Mouse (Mus musculus) CH12.LX (cell line): ENCODE results near the gene Cdk2ap2. TPM values are rescaled to one million over a fixed set of nuclear protein-coding genes. Genes with fewer than 3 reads are reported as not detected.

Experiments used
- DNase-seq: peaks from one replicate; pipeline ENCODE4 v3.0.0-alpha.2; 2013; ENCODE audit errors: extremely low read depth
- H3K27ac ChIP-seq: 2 replicates; pipeline ENCODE4 v1.5.1; 2012; ENCODE audit warnings: low read depth, mild to moderate bottlenecking, control low read depth, moderate library complexity; ENCODE audit not compliant: insufficient read depth
- H3K27me3 ChIP-seq: replicated peaks from 2 replicates; pipeline ENCODE3; 2012; ENCODE audit warnings: inconsistent platforms
- H3K36me3 ChIP-seq, 2 experiments: replicated peaks in 1 of 2; 2 replicates each; pipeline versions ENCODE3 to v1.6.1; 2012; ENCODE audit warnings: inconsistent platforms in 1 of 2, low read length in 1 of 2, mild to moderate bottlenecking in 1 of 2, mixed read lengths in 1 of 2, moderate library complexity in 1 of 2; ENCODE audit not compliant: control insufficient read depth in 1 of 2, insufficient read depth in 1 of 2
- H3K4me1 ChIP-seq, 2 experiments: 2 replicates each; pipeline ENCODE4 v1.6.1; 2012; ENCODE audit warnings: inconsistent platforms in 1 of 2, moderate library complexity in 1 of 2; ENCODE audit not compliant: insufficient read depth in 2 of 2, control insufficient read depth in 1 of 2
- H3K4me2 ChIP-seq: 2 replicates; pipeline ENCODE4 v1.6.1; 2012; ENCODE audit warnings: low read depth, mild to moderate bottlenecking, control low read depth; ENCODE audit not compliant: poor library complexity, insufficient read depth, severe bottlenecking
- H3K4me3 ChIP-seq, 3 experiments: fragments of 150-350 bp in 1 of 3; sonication (generic) in 1 of 3; replicated peaks in 1 of 3; 2 replicates each; pipeline versions ENCODE3 to v1.5.1; 2011 to 2012; ENCODE audit warnings: low read depth in 2 of 3, low read length in 2 of 3, mild to moderate bottlenecking in 2 of 3, moderate library complexity in 2 of 3, control low read depth in 1 of 3, improper control_type of control experiment in 1 of 3, inconsistent platforms in 1 of 3, mixed read lengths in 1 of 3; ENCODE audit not compliant: poor library complexity in 1 of 3
- H3K79me2 ChIP-seq: replicated peaks from 2 replicates; pipeline ENCODE4 v1.6.1; 2012; ENCODE audit warnings: mild to moderate bottlenecking, moderate library complexity; ENCODE audit not compliant: control insufficient read depth, poor library complexity, insufficient read depth, severe bottlenecking; ENCODE audit errors: extremely low read depth
- H3K9ac ChIP-seq: 2 replicates; pipeline ENCODE4 v1.6.1; 2012; ENCODE audit warnings: low read depth, mild to moderate bottlenecking, control low read depth, moderate library complexity; ENCODE audit not compliant: insufficient read depth
- H3K9me3 ChIP-seq: replicated peaks from 2 replicates; pipeline ENCODE3; 2012; ENCODE audit warnings: low read length, inconsistent platforms, mixed read lengths
- E2F4 ChIP-seq: IDR thresholded peaks from 2 replicates; pipeline ENCODE4 v1.6.1; 2011; ENCODE audit warnings: low read depth, low read length, improper control_type of control experiment; ENCODE audit not compliant: insufficient replicate concordance
- ELF1 ChIP-seq: IDR thresholded peaks from 2 replicates; pipeline ENCODE4 v1.6.1; 2014; ENCODE audit warnings: low read depth, mild to moderate bottlenecking, inconsistent platforms, low read length, improper control_type of control experiment
- GABPA ChIP-seq: IDR thresholded peaks from 2 replicates; pipeline ENCODE4 v1.6.1; 2012; ENCODE audit warnings: low read depth, low read length, improper control_type of control experiment, inconsistent platforms; ENCODE audit not compliant: insufficient replicate concordance
- HCFC1 ChIP-seq: IDR thresholded peaks from 2 replicates; pipeline ENCODE4 v1.6.1; 2012; ENCODE audit warnings: low read depth, mild to moderate bottlenecking, inconsistent platforms, low read length, improper control_type of control experiment
- KAT2A ChIP-seq: IDR thresholded peaks from 2 replicates; pipeline ENCODE4 v1.6.1; 2012; ENCODE audit warnings: low read length, improper control_type of control experiment, inconsistent platforms; ENCODE audit not compliant: insufficient replicate concordance
- MAX ChIP-seq: IDR thresholded peaks from 2 replicates; pipeline ENCODE4 v1.6.1; 2011; ENCODE audit warnings: low read length, improper control_type of control experiment
- MAZ ChIP-seq: IDR thresholded peaks from 2 replicates; pipeline ENCODE4 v1.6.1; 2012; ENCODE audit warnings: low read depth, mild to moderate bottlenecking, inconsistent platforms, low read length, improper control_type of control experiment, moderate library complexity
- MYC ChIP-seq: IDR thresholded peaks from 2 replicates; pipeline ENCODE4 v1.6.1; 2011; ENCODE audit warnings: low read depth, mild to moderate bottlenecking, improper control_type of control experiment, low read length
- NELFE ChIP-seq: IDR thresholded peaks from 2 replicates; pipeline ENCODE4 v1.6.1; 2011; ENCODE audit warnings: low read depth, low read length, improper control_type of control experiment
- NRF1 ChIP-seq: IDR thresholded peaks from 2 replicates; pipeline ENCODE4 v1.6.1; 2014; ENCODE audit warnings: low read depth, mild to moderate bottlenecking, inconsistent platforms, low read length, improper control_type of control experiment, moderate library complexity
- PAX5 ChIP-seq: IDR thresholded peaks from 2 replicates; pipeline ENCODE4 v1.6.1; 2012; ENCODE audit warnings: low read length, inconsistent platforms, mixed read lengths
- POLR2A ChIP-seq: IDR thresholded peaks from 2 replicates; pipeline ENCODE4 v1.6.1; 2011; ENCODE audit warnings: low read depth, mild to moderate bottlenecking, improper control_type of control experiment, low read length
- POLR2AphosphoS2 ChIP-seq: IDR thresholded peaks from 2 replicates; pipeline ENCODE4 v1.6.1; 2011; ENCODE audit warnings: low read depth, low read length, improper control_type of control experiment
- RCOR1 ChIP-seq: conservative IDR thresholded peaks from 2 replicates; pipeline ENCODE4 v1.6.1; 2012; ENCODE audit warnings: low read depth, mild to moderate bottlenecking, inconsistent platforms, low read length, improper control_type of control experiment
- SMC3 ChIP-seq: IDR thresholded peaks from 2 replicates; pipeline ENCODE4 v1.6.1; 2011; ENCODE audit warnings: low read depth, low read length, improper control_type of control experiment
- UBTF ChIP-seq: IDR thresholded peaks from 2 replicates; pipeline ENCODE4 v1.6.1; 2012; ENCODE audit warnings: low read depth, mild to moderate bottlenecking, inconsistent platforms, low read length, improper control_type of control experiment, moderate library complexity
- USF2 ChIP-seq: conservative IDR thresholded peaks from 2 replicates; pipeline ENCODE4 v1.6.1; 2011; ENCODE audit warnings: low read depth, low read length, improper control_type of control experiment
- ZKSCAN1 ChIP-seq: IDR thresholded peaks from 2 replicates; pipeline ENCODE4 v1.6.1; 2012; ENCODE audit warnings: low read depth, inconsistent platforms, low read length, improper control_type of control experiment, borderline replicate concordance
- ZMIZ1 ChIP-seq: IDR thresholded peaks from 2 replicates; pipeline ENCODE4 v1.6.1; 2012; ENCODE audit warnings: low read depth, mild to moderate bottlenecking, inconsistent platforms, low read length, improper control_type of control experiment
- ZNF384 ChIP-seq: IDR thresholded peaks from 2 replicates; pipeline ENCODE4 v1.6.1; 2012; ENCODE audit warnings: low read depth, low read length, improper control_type of control experiment, inconsistent platforms
- dilution Hi-C: fragments of 300-500 bp; cut with MboI; formaldehyde crosslinking; loops from 2 replicates; pipeline ENCODE4 v1.14.3; 2020; ENCODE audit warnings: low sequenced_read_pairs; ENCODE audit not compliant: extremely low pct_unique_long_range_greater_than_20kb, extremely low pct_ligation_motif_present
- in situ Hi-C: fragments of 300-500 bp; cut with MboI; formaldehyde crosslinking; loops from 3 replicates; pipeline ENCODE4 v1.14.3; 2019; ENCODE audit warnings: low sequenced_read_pairs, low pct_ligation_motif_present, low pct_unique_long_range_greater_than_20kb, mixed read lengths
- polyA plus RNA-seq: library from polyadenylated mRNA; unstranded; fragments of >175 nt; gene quantifications from 2 replicates; pipeline ENCODE4 v1.2.1, GENCODE M21; 2012; ENCODE audit warnings: low read depth; ENCODE audit not compliant: insufficient read length
- total RNA-seq, 2 experiments: library from RNA; depleted of rRNA; stranded (reverse); fragments of 300-350 nt in 1 of 2; fragments of >200 nt in 1 of 2; gene quantifications; 2 replicates each; pipeline ENCODE4 v1.2.3; 2012 to 2014

Gene Cdk2ap2
- total and polyA plus RNA-seq, 3 experiments: 63.4 to 69.5 (median 67.1) TPM

DNA sequence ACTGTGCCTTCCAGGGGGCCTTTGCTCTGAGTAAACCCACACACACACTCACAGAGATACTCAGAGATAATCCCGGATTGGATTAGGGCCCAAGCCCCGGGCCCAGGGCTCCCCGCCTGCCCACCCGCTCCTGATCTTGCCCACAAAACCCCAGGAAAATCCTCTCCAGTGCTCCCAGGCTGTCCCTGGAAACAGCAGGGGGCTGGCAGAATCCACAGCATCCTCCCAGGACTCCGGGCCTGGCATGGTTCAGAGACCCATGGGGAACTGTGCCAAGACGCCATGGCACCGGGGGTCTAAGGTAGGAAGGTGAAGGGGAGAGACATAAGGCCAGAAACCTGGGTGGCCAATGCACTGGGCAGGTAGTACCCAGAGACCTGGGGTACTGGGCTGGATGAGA lies 13.7 kb upstream of the Cdk2ap2 start:
- H3K4me1 ChIP-seq: peaks cover 0 to 8% of the 10 kb centered on the region in 2 experiments; a peak in 2 of 4 replicates
- H3K9me3 ChIP-seq: no peaks in the 10 kb centered on the region
- H3K27ac ChIP-seq: no peak overlapping the region
- no peak overlapping the region for H3K4me2 ChIP-seq
- in situ Hi-C loops: no loop called here
- TF ChIP-seq SMC3 (no peak), PAX5 (no peak), KAT2A (no peak), MYC (no peak), MAX (no peak), ZNF384 (no peak), USF2 (no peak), MAZ (no peak), UBTF (no peak), POLR2A (no peak), GABPA (no peak), POLR2AphosphoS2 (no peak), HCFC1 (no peak), NELFE (no peak)
- DNase-seq: no peak
- H3K4me3 ChIP-seq: no peak overlapping the region
- dilution Hi-C loops: no loop called here
- H3K79me2 ChIP-seq: no peaks in the 10 kb centered on the region
- peaks cover 76% of the 10 kb centered on the region for H3K27me3 ChIP-seq
- no peak overlapping the region for H3K9ac ChIP-seq
- no peaks in the 10 kb centered on the region for H3K36me3 ChIP-seq

DNA sequence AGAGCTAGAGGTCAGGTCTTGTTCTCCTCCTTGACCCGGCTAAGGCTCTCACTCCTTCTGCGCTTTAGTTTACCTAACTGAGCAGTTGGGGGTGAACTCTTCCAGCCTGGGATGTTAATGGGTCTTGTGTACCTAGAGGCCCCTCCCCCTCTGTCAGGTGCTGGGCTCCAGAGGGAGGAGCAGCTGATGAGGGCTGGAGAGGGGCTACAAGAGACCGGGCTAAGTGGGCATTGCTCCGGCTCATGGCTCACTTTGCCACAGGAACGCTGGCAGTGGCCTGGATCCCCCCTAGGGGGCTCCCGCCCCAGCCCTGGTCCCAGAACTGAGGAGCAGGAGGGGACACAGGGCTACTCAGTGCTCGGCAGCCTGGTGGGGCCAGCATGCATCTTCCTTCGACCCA lies 13.2 kb upstream of the Cdk2ap2 start:
- Histone ChIP-seq H3K4me1 (peaks cover 0 to 8% of the 10 kb centered on the region in 2 experiments; a peak in 2 of 4 replicates), H3K27me3 (peaks cover 79% of the 10 kb centered on the region), H3K27ac (no peak overlapping the region), H3K79me2 (no peaks in the 10 kb centered on the region), H3K4me3 (no peak overlapping the region), H3K4me2 (no peak overlapping the region), H3K9me3 (no peaks in the 10 kb centered on the region), H3K9ac (no peak overlapping the region), H3K36me3 (no peaks in the 10 kb centered on the region)
- TF ChIP-seq ZKSCAN1: no peak
- no peak for TF ChIP-seq ZMIZ1
- TF ChIP-seq ELF1: no peak
- no peak for TF ChIP-seq E2F4
- no peak for TF ChIP-seq RCOR1
- no peak for TF ChIP-seq NRF1
- in situ Hi-C loops: no loop called here
- dilution Hi-C loops: no loop called here
- no peak for DNase-seq
